Mouse (Mus musculus) spleen, adult 2 months (tissue): ENCODE results near the gene Eif5a.

Experiments
- CTCF ChIP-seq: fragments of 200-500 bp; IDR thresholded peaks from 2 replicates; pipeline ENCODE4 v1.5.1; 2011; ENCODE audit warnings: mild to moderate bottlenecking, inconsistent platforms; ENCODE audit not compliant: insufficient read depth, insufficient read length, insufficient replicate concordance; ENCODE audit errors: extremely low read depth
- POLR2A ChIP-seq: fragments of 200-500 bp; IDR thresholded peaks from 2 replicates; pipeline ENCODE4 v1.6.1; 2011; ENCODE audit warnings: low read depth, low read length, inconsistent platforms

DNA sequence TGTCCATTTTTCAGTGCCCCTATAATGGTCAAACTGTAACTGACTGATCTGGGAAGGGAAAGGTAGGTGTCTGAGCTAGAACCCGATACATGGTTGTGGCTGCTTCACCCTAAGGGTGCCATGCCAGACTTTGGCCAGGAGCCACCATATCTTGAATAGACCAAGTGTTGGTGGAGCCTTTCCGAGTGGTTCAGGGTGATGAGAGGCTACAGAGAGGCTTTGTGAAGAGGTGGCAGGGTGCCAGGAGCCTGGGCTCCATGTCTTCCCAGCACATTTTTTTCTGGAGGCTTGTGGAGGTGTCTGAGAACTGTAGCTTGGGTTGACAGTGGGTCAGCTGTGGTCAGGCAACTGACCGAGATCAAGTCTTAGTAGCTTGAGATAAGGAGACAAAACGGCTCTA, 30.3 kb downstream of the Eif5a start:
- TF ChIP-seq POLR2A (no peak), CTCF (no peak)
